Mouse (Mus musculus): ENCODE measurements around the gene Plekhn1. TPM values are rescaled to one million over a fixed set of nuclear protein-coding genes. Genes with fewer than 3 reads are reported as not detected.

The Plekhn1 gene
- polyA plus RNA-seq, 1 experiment from 2014 or later: 45.5 TPM

- peaks cover 15% of the 10 kb centered on the region for H3K27me3 ChIP-seq
These were observed 25.8 kb downstream of the Plekhn1 start for GRCm38 (mm10) chr4:156208872-156209271.

DNA sequence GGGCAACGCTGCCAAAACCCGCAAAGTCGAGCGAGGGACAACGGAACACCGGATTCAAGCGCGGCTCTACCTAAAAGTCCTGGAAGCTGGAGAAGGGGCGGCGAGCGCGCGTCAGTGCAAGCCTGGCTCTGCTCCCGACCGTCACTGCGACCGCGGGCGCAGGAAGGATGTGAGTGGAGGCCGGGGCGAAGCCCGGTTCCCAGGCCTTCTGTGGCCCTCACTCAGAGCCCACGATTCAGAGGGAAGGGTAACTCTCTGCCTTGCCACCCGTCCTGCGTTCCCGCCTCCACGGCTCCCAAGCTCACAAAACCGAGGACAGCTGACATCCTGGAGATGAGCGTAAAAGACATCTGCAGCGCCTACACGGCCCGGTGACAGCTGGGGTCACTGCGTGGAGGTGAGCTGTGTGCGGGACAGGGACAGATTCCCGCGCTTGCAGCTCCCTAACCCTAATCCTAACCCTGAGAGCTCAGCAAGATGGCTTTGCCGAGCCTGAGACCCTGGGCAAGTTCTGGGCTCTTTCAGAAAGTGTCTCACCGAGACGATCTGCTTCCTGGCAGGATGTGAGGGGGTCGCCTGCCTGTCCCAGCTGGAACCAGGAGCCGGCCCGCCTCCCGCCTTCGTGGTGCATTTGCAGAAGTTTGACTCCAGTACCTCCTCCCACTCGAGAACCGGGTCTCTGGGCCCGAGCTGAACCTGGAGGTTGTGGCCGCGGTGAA is 31.1 kb downstream of the Plekhn1 start:
- Histone ChIP-seq H3K27me3 (peaks cover 32% of the 10 kb centered on the region), H3K9me3 (no peaks in the 10 kb centered on the region), H3K4me1 (peaks cover 26% of the 10 kb centered on the region), H3K4me3 (peak overlapping the region; percentile 54), H3K9ac (peak overlapping the region; percentile 47), H3K36me3 (no peaks in the 10 kb centered on the region), H3K4me2 (peak overlapping the region; percentile 96), H3K27ac (peak overlapping the region; percentile 54)
- under 1% methylated on average over 49 of the region's 49 CpGs for WGBS
- peak; percentile 25; the same call in 1 of the 2 replicates for ATAC-seq (ENCODE audit: insufficient number of reproducible peaks, low FRiP score, low TSS enrichment, low read depth)

More at GRCm38 (mm10) chr4:156208872-156209271, 25.8 kb downstream of the Plekhn1 start:
- WGBS: 84% methylated on average over 4 of the region's 4 CpGs
- Histone ChIP-seq H3K36me3 (no peaks in the 10 kb centered on the region), H3K4me3 (no peak overlapping the region), H3K4me2 (no peak overlapping the region), H3K4me1 (peaks cover 9% of the 10 kb centered on the region), H3K27ac (no peak overlapping the region), H3K9me3 (no peaks in the 10 kb centered on the region), H3K9ac (no peak overlapping the region)
- no peak for ATAC-seq (ENCODE audit: insufficient number of reproducible peaks, low FRiP score, low TSS enrichment, low read depth)

- WGBS: under 1% methylated on average over 32 of the region's 39 CpGs
- Histone ChIP-seq H3K27me3 (peaks cover 32% of the 10 kb centered on the region), H3K9me3 (no peaks in the 10 kb centered on the region), H3K4me2 (peak within 1 kb of the TSS; percentile 96), H3K27ac (peak within 1 kb of the TSS; percentile 54), H3K4me1 (peaks cover 26% of the 10 kb centered on the region), H3K9ac (peak within 1 kb of the TSS; percentile 47), H3K4me3 (peak within 1 kb of the TSS; percentile 54), H3K36me3 (no peaks in the 10 kb centered on the region)
- peak; percentile 68; the same call in 1 of the 2 replicates for ATAC-seq (ENCODE audit: insufficient number of reproducible peaks, low FRiP score, low TSS enrichment, low read depth)
These were observed 31.6 kb downstream of the Plekhn1 start, which contains the start of gene AW011738 for GRCm38 (mm10) chr4:156203001-156203412. TSS of gene AW011738 (plus strand) at chr4:156203304.

DNA sequence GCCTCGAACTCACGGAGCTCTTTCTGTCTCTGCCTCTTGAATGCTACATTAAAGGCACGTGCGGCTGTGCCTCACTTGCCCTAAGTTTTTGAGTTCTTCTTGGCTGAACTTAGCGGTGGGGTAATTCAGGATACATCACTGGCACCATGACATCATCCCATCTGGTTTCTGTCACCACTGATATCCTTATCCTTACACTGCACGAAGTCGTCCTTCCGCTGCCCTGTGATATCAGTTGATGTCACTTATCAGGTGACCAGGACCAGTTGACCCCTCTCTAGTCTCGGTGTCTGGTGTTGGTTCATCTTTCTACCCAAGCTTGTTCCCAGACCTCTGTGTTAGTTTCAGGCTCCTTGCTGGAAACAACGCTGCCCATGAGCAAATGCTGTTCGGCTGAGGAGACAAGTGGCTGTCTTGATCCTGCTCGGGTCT is 32.2 kb downstream of the Plekhn1 start:
- Histone ChIP-seq H3K36me3 (no peaks in the 10 kb centered on the region), H3K9ac (no peak overlapping the region), H3K4me1 (peaks cover 26% of the 10 kb centered on the region), H3K4me3 (peak overlapping the region; percentile 54), H3K27ac (no peak overlapping the region), H3K9me3 (no peaks in the 10 kb centered on the region), H3K4me2 (peak overlapping the region; percentile 96), H3K27me3 (peaks cover 32% of the 10 kb centered on the region)
- no peak for ATAC-seq (ENCODE audit: insufficient number of reproducible peaks, low FRiP score, low TSS enrichment, low read depth)
- WGBS: 41% methylated on average over 12 of the region's 12 CpGs

- no peak within 1 kb of the TSS for H3K9ac ChIP-seq
- 46% methylated on average over 10 of the region's 10 CpGs for WGBS
- H3K4me3 ChIP-seq: no peak within 1 kb of the TSS
- peaks cover 33% of the 10 kb centered on the region for H3K4me1 ChIP-seq
- H3K27ac ChIP-seq: no peak within 1 kb of the TSS
- H3K27me3 ChIP-seq: peaks cover 32% of the 10 kb centered on the region
- H3K9me3 ChIP-seq: no peaks in the 10 kb centered on the region
- no peak within 1 kb of the TSS for H3K4me2 ChIP-seq
- ATAC-seq (ENCODE audit: insufficient number of reproducible peaks, low FRiP score, low TSS enrichment, low read depth): no peak
- H3K36me3 ChIP-seq: no peaks in the 10 kb centered on the region
These were observed 33.8 kb downstream of the Plekhn1 start, which contains the start of gene Isg15 for GRCm38 (mm10) chr4:156200623-156201475. TSS of gene Isg15 (minus strand) at chr4:156200818.

- Histone ChIP-seq H3K4me2 (peak overlapping the region; percentile 90), H3K9me3 (no peaks in the 10 kb centered on the region), H3K4me1 (peaks cover 44% of the 10 kb centered on the region), H3K9ac (peak overlapping the region; percentile 40), H3K4me3 (peak overlapping the region; percentile 96), H3K27me3 (peaks cover 7% of the 10 kb centered on the region; the same call in 1 of the 2 replicates), H3K36me3 (peaks cover 3% of the 10 kb centered on the region; the same call in 1 of the 2 replicates), H3K27ac (peak overlapping the region; percentile 90)
- 0% methylated on average over 26 of the region's 26 CpGs for WGBS
- peak; percentile 82 for ATAC-seq (ENCODE audit: insufficient number of reproducible peaks, low FRiP score, low TSS enrichment, low read depth)
These were observed 36.8 kb downstream of the Plekhn1 start for GRCm38 (mm10) chr4:156197829-156198205.

- Histone ChIP-seq H3K4me2 (peak within 1 kb of the TSS; percentile 90), H3K36me3 (peaks cover 3% of the 10 kb centered on the region; the same call in 1 of the 2 replicates), H3K9ac (peak within 1 kb of the TSS; percentile 77), H3K9me3 (no peaks in the 10 kb centered on the region), H3K4me1 (peaks cover 44% of the 10 kb centered on the region), H3K4me3 (peak within 1 kb of the TSS; percentile 96), H3K27me3 (0 out of 2 replicates have a peak, but pooled peaks cover 2% of the 10 kb centered on the region), H3K27ac (peak within 1 kb of the TSS; percentile 90)
- 0% methylated on average over 13 of the region's 88 CpGs for WGBS
- peak; percentile 86 for ATAC-seq (ENCODE audit: insufficient number of reproducible peaks, low FRiP score, low TSS enrichment, low read depth)
These were observed 37.4 kb downstream of the Plekhn1 start, which contains the start of gene Agrn for GRCm38 (mm10) chr4:156197131-156197828. TSS of gene Agrn (minus strand) at chr4:156197488.

DNA sequence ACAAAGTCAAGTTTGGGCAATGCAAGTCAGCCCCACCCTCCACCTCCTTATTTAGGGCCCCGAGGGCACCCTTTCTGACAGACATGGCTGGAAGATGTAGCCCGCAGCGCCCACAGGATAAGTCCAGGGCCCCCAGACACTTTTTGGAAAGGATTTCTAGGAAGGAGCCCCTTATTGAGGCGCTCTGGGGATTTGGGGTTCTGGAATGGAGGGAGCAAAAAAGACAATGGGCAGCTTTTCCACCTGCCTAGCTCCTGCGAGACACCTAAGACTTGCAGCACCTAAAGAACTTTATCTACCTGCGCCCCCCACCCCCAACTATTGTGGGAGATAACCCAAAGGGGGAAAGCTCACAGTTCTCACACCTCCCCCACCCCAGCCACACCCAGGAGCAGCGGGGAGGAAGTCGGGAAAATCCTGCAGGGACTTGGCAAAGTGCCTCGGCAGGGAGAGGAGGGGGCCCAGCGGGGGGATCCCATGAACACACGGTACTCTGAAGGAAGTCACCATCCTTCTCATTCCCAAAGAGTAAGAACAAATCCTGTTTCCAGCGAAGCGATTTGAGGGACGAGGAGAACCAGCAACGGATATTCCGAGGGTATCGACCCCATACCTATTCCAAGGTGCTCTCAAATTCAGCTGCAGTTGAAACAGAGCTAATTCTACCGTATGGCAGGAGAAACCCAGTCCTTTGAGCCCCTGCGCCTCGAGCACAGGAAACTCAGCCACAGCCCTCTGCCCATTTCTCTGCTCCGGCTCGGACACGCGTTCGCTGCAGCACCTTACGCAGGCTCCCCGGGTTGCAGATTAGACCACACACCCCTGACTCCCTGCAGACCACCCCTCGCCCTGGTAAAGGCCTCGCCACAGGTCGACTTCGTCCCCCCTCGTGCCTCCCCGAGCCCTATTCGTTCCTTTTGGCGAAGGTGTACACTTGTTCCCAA is 38.5 kb downstream of the Plekhn1 start:
- Histone ChIP-seq H3K9ac (peak overlapping the region; percentile 77), H3K4me3 (peak overlapping the region; percentile 96), H3K4me2 (peak overlapping the region; percentile 90), H3K27me3 (no peaks in the 10 kb centered on the region), H3K36me3 (peaks cover 7% of the 10 kb centered on the region), H3K27ac (peak overlapping the region; percentile 77), H3K9me3 (no peaks in the 10 kb centered on the region), H3K4me1 (peaks cover 50% of the 10 kb centered on the region)
- WGBS: 2% methylated on average over 35 of the region's 35 CpGs
- no peak for ATAC-seq (ENCODE audit: insufficient number of reproducible peaks, low FRiP score, low TSS enrichment, low read depth)

- Histone ChIP-seq H3K4me1 (peaks cover 56% of the 10 kb centered on the region), H3K27me3 (no peaks in the 10 kb centered on the region), H3K36me3 (peaks cover 14% of the 10 kb centered on the region), H3K9ac (no peak overlapping the region), H3K4me3 (no peak overlapping the region), H3K9me3 (no peaks in the 10 kb centered on the region), H3K27ac (no peak overlapping the region), H3K4me2 (no peak overlapping the region)
- ATAC-seq (ENCODE audit: insufficient number of reproducible peaks, low FRiP score, low TSS enrichment, low read depth): no peak
- 44% methylated on average over 6 of the region's 6 CpGs for WGBS
These were observed 40.3 kb downstream of the Plekhn1 start for GRCm38 (mm10) chr4:156194346-156194745.

DNA sequence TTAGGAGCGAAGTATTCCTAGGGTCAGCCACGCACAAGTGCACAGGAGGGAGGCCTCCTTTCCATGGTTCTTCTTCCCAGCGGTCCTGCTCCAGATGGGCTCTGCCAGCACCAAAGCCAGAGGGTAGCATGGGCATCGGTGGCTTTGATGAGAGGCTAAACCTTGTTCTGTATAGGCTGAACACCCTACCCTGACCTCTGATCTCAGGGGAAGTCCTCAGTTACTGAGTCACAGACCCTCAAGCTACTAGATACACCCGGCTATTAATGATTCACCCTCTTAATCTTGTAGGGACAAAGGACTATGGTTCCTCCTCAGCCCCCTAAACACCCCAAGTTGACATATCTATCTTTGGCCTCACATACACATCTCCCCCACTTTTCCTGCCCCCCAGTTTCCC is 40.8 kb downstream of the Plekhn1 start:
- Histone ChIP-seq H3K27me3 (no peaks in the 10 kb centered on the region), H3K4me1 (peaks cover 61% of the 10 kb centered on the region), H3K36me3 (peaks cover 14% of the 10 kb centered on the region), H3K4me3 (no peak overlapping the region), H3K4me2 (no peak overlapping the region), H3K9ac (no peak overlapping the region), H3K9me3 (no peaks in the 10 kb centered on the region), H3K27ac (no peak overlapping the region)
- no peak for ATAC-seq (ENCODE audit: insufficient number of reproducible peaks, low FRiP score, low TSS enrichment, low read depth)
- WGBS: 68% methylated on average over 5 of the region's 5 CpGs
